Mouse (Mus musculus): Measurements from ENCODE around the gene Dhrs1. TPM values are rescaled to one million over a fixed set of nuclear protein-coding genes. Genes with fewer than 3 reads are reported as not detected.

Dhrs1 gene
- polyA plus RNA-seq, 1 experiment from 2014 or later: 90.3 TPM

DNA sequence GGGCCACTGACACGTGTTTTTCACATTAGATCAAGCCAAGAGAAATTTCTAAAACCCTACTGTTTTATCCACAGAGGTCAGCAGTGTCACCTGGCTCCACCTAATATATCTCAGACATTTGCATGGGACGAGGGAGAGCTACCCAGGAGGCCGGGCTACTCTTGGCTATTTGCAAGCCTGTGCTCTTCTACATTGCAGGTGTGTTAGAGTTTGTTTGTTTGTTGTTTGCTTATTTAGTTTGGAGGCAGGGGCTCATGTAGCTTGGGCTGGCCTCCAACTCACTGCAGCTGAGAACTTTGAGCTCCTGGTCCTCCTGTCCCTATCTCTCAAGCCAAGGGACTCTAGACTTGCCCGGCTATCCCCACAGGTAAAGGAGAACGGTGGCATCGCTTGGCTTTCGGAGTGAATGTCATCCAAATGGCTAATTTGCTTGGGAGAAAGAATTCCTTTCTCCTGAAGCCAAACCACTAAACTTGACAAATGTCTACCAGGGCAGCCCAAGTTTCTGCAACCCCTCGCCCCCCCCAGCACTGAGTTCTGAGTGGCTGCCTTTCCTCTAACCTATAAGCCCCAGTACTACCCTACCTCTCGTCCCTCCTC is 37.0 kb upstream of the Dhrs1 start:
- 56% methylated on average over 9 of the region's 9 CpGs for WGBS
- Histone ChIP-seq H3K27me3 (replicated peaks; ENCODE audit: control insufficient read depth, insufficient read depth, low read length) (peaks cover 47% of the 10 kb centered on the region), H3K9ac (ENCODE audit: low read depth, low read length) (no peak overlapping the region), H3K4me2 (ENCODE audit: low read length) (peak overlapping the region; percentile 52), H3K4me3 (ENCODE audit: low read length) (no peak overlapping the region), H3K27ac (ENCODE audit: low read depth, low read length) (no peak overlapping the region), H3K9me3 (ENCODE audit: control insufficient read depth, low read length) (no peaks in the 10 kb centered on the region), H3K4me1 (ENCODE audit: control insufficient read depth, insufficient read depth, low read depth, low read length) (peaks cover 13% of the 10 kb centered on the region), H3K36me3 (ENCODE audit: control insufficient read depth, insufficient read depth, low read length) (no peaks in the 10 kb centered on the region)
- no peak for ATAC-seq

DNA sequence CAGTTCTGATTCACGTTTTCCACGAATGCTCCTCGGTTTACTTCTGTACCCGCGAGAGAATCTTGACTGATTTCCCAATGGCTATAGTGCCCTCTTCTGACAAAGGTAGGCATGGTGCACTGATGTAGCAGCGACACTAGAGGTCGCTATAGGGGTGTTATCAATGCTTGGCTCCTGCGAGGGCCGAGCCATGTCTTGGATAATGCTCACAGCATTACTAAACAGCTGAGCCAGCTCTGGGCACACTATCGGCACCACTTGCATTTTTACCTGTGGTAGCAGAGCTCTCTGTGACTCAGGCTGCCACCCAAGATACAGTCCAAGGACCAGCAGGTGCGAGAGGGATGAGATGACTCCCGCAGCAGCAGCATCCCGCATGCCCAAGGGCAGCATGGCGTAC is 35.8 kb upstream of the Dhrs1 start:
- H3K4me2 ChIP-seq (ENCODE audit: low read length): peak overlapping the region; percentile 50
- H3K4me3 ChIP-seq (ENCODE audit: low read length): peak overlapping the region; percentile 27
- H3K36me3 ChIP-seq (ENCODE audit: control insufficient read depth, insufficient read depth, low read length): no peaks in the 10 kb centered on the region
- H3K4me1 ChIP-seq (ENCODE audit: control insufficient read depth, insufficient read depth, low read depth, low read length): peaks cover 13% of the 10 kb centered on the region
- peak; percentile 90 for ATAC-seq
- peaks cover 36% of the 10 kb centered on the region for H3K27me3 ChIP-seq (replicated peaks; ENCODE audit: control insufficient read depth, insufficient read depth, low read length)
- H3K27ac ChIP-seq (ENCODE audit: low read depth, low read length): no peak overlapping the region
- H3K9ac ChIP-seq (ENCODE audit: low read depth, low read length): peak overlapping the region; percentile 25; the same call in 1 of the 2 replicates
- 10% methylated on average over 14 of the region's 14 CpGs for WGBS
- H3K9me3 ChIP-seq (ENCODE audit: control insufficient read depth, low read length): no peaks in the 10 kb centered on the region

DNA sequence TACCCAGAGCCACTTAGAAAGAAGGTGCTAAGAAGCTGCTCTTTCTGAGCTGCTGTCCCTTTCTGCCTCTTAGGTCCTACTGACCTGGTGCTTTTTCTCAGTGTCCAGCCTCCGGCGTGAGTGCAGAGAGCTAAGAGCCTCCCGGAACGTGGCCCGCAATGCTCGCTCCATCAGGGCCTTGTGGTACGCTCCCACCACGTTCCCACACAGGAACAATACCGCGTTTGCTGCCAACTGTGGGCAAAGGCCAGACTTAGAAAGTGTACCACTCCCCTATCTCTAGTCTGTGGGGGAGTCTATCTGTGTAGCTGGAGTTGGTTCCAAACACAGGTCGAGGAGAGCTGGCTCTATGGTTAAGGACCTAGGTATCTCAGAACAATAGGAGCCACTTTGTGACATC is 35.2 kb upstream of the Dhrs1 start:
- Histone ChIP-seq H3K27ac (ENCODE audit: low read depth, low read length) (no peak overlapping the region), H3K36me3 (ENCODE audit: control insufficient read depth, insufficient read depth, low read length) (no peaks in the 10 kb centered on the region), H3K4me2 (ENCODE audit: low read length) (no peak overlapping the region), H3K27me3 (replicated peaks; ENCODE audit: control insufficient read depth, insufficient read depth, low read length) (peaks cover 31% of the 10 kb centered on the region), H3K4me3 (ENCODE audit: low read length) (no peak overlapping the region), H3K4me1 (ENCODE audit: control insufficient read depth, insufficient read depth, low read depth, low read length) (peaks cover 13% of the 10 kb centered on the region), H3K9ac (ENCODE audit: low read depth, low read length) (no peak overlapping the region), H3K9me3 (ENCODE audit: control insufficient read depth, low read length) (no peaks in the 10 kb centered on the region)
- no peak for ATAC-seq
- WGBS: 80% methylated on average over 11 of the region's 11 CpGs

DNA sequence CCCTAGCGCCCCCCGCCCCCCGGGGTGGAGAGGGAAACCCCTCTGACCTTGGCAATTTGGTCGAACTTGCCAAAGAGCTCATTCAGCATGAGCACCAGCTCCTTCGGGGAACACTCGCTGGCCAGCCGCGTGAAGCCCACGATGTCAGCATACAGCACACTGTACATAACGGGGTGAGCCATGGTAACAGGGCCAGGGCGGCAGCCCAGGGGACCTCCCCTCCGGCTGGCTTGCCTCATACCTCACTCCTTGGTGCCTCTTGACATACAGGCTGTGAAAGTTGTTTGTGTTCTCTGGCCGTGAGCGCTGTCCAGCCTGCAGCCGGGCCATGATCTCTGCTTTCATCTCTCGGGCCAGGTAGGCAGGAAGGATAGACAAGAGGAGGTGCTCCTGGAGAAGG is 34.2 kb upstream of the Dhrs1 start:
- Histone ChIP-seq H3K9ac (ENCODE audit: low read depth, low read length) (no peak overlapping the region), H3K9me3 (ENCODE audit: control insufficient read depth, low read length) (no peaks in the 10 kb centered on the region), H3K27me3 (replicated peaks; ENCODE audit: control insufficient read depth, insufficient read depth, low read length) (peaks cover 26% of the 10 kb centered on the region), H3K4me3 (ENCODE audit: low read length) (no peak overlapping the region), H3K4me2 (ENCODE audit: low read length) (no peak overlapping the region), H3K27ac (ENCODE audit: low read depth, low read length) (no peak overlapping the region), H3K36me3 (ENCODE audit: control insufficient read depth, insufficient read depth, low read length) (no peaks in the 10 kb centered on the region), H3K4me1 (ENCODE audit: control insufficient read depth, insufficient read depth, low read depth, low read length) (peaks cover 13% of the 10 kb centered on the region)
- no peak for ATAC-seq
- 66% methylated on average over 16 of the region's 16 CpGs for WGBS

DNA sequence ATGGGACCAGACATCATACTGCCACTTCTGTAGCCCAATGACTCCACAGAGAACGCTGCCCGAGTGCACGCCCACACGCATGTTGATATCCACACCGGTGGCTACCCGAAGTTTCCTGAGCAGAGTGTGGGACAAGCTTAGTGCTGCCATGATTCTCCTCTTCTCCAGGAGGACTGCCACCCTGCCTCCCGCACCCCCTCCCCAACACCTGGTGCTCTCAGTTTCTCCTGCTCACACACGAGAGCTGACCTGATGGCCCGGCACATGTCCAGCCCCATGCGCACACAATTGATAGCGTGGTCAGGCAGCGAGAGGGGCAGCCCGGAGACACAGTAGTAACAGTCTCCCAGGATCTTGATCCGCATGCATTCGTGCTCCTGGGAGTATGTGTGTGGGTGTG is 33.2 kb upstream of the Dhrs1 start:
- Histone ChIP-seq H3K36me3 (ENCODE audit: control insufficient read depth, insufficient read depth, low read length) (no peaks in the 10 kb centered on the region), H3K4me2 (ENCODE audit: low read length) (no peak overlapping the region), H3K9me3 (ENCODE audit: control insufficient read depth, low read length) (no peaks in the 10 kb centered on the region), H3K27me3 (replicated peaks; ENCODE audit: control insufficient read depth, insufficient read depth, low read length) (peaks cover 18% of the 10 kb centered on the region), H3K4me1 (ENCODE audit: control insufficient read depth, insufficient read depth, low read depth, low read length) (peaks cover 10% of the 10 kb centered on the region), H3K4me3 (ENCODE audit: low read length) (no peak overlapping the region), H3K27ac (ENCODE audit: low read depth, low read length) (no peak overlapping the region), H3K9ac (ENCODE audit: low read depth, low read length) (no peak overlapping the region)
- no peak for ATAC-seq
- WGBS: 92% methylated on average over 15 of the region's 15 CpGs

DNA sequence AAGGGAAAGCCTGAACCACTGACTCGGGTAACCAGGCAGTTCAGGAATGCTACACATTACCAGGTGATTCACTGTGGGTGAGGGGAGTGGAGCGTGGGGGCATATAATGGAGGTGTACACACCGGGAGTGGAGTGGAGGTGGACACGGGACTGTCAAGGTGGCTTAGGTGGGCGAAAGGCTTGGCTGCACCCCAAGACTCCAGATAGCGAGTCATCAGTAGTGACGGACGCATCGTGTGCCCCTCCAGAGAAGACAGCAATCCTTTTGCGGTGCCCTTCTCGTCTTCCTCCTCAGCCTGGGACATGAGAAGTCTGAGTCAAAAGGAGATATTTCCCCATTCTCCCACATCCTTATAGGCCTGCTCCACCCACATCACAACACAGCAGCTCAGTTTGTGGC is 32.3 kb upstream of the Dhrs1 start:
- no peaks in the 10 kb centered on the region for H3K9me3 ChIP-seq (ENCODE audit: control insufficient read depth, low read length)
- no peak for ATAC-seq
- H3K27ac ChIP-seq (ENCODE audit: low read depth, low read length): no peak overlapping the region
- H3K4me1 ChIP-seq (ENCODE audit: control insufficient read depth, insufficient read depth, low read depth, low read length): peaks cover 6% of the 10 kb centered on the region
- peaks cover 14% of the 10 kb centered on the region for H3K27me3 ChIP-seq (replicated peaks; ENCODE audit: control insufficient read depth, insufficient read depth, low read length)
- H3K4me2 ChIP-seq (ENCODE audit: low read length): no peak overlapping the region
- no peaks in the 10 kb centered on the region for H3K36me3 ChIP-seq (ENCODE audit: control insufficient read depth, insufficient read depth, low read length)
- no peak overlapping the region for H3K4me3 ChIP-seq (ENCODE audit: low read length)
- WGBS: 89% methylated on average over 11 of the region's 11 CpGs
- H3K9ac ChIP-seq (ENCODE audit: low read depth, low read length): no peak overlapping the region

DNA sequence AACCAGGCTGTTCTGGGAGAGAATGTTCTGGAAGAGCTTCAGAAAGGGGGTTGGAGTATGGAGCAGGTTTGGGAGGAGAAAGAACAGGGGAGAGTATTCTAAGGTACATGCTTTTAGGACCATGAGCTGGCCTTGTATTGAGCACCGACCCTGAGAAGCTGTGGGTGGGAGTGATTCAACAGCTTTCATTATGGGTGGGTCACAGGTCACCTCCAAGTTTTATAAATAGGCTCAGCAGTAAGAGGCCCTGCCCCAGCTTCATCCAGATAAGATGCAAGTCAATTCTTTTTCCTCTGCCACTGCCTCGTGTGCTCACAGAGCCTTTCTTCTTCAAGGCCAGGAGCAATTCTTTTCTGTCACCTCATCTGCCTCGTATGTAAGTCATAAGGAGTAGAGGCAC is 31.7 kb upstream of the Dhrs1 start:
- H3K4me3 ChIP-seq (ENCODE audit: low read length): no peak overlapping the region
- H3K4me2 ChIP-seq (ENCODE audit: low read length): no peak overlapping the region
- H3K27me3 ChIP-seq (replicated peaks; ENCODE audit: control insufficient read depth, insufficient read depth, low read length): peaks cover 8% of the 10 kb centered on the region
- no peak for ATAC-seq
- peaks cover 6% of the 10 kb centered on the region for H3K4me1 ChIP-seq (ENCODE audit: control insufficient read depth, insufficient read depth, low read depth, low read length)
- H3K9me3 ChIP-seq (ENCODE audit: control insufficient read depth, low read length): no peaks in the 10 kb centered on the region
- no peak overlapping the region for H3K9ac ChIP-seq (ENCODE audit: low read depth, low read length)
- H3K36me3 ChIP-seq (ENCODE audit: control insufficient read depth, insufficient read depth, low read length): no peaks in the 10 kb centered on the region
- no peak overlapping the region for H3K27ac ChIP-seq (ENCODE audit: low read depth, low read length)
- 45% methylated on average over 3 of the region's 3 CpGs for WGBS

DNA sequence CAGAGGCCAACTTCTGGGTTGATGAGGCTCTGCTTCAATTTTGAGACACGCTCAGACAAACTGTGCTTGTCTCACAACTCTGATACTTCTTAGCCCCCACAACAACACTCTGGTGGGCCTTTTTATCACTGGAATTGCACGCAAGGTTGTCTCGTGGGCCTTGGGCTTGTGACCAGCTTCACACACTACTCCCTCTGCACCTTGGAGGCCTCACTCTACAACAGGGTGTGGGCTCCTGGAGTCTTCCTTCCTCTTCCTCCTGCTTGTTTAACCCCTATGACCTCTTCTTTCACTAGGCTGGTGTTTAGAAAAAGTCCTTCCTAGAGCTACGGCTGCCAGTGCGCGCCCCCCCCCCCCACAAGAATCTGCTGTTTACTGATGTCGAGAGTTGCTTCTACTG is 31.2 kb upstream of the Dhrs1 start:
- H3K27me3 ChIP-seq (replicated peaks; ENCODE audit: control insufficient read depth, insufficient read depth, low read length): peaks cover 5% of the 10 kb centered on the region
- no peaks in the 10 kb centered on the region for H3K36me3 ChIP-seq (ENCODE audit: control insufficient read depth, insufficient read depth, low read length)
- no peak overlapping the region for H3K4me3 ChIP-seq (ENCODE audit: low read length)
- peaks cover 6% of the 10 kb centered on the region for H3K4me1 ChIP-seq (ENCODE audit: control insufficient read depth, insufficient read depth, low read depth, low read length)
- no peaks in the 10 kb centered on the region for H3K9me3 ChIP-seq (ENCODE audit: control insufficient read depth, low read length)
- no peak overlapping the region for H3K4me2 ChIP-seq (ENCODE audit: low read length)
- ATAC-seq: no peak
- H3K9ac ChIP-seq (ENCODE audit: low read depth, low read length): no peak overlapping the region
- 74% methylated on average over 7 of the region's 7 CpGs for WGBS
- no peak overlapping the region for H3K27ac ChIP-seq (ENCODE audit: low read depth, low read length)

DNA sequence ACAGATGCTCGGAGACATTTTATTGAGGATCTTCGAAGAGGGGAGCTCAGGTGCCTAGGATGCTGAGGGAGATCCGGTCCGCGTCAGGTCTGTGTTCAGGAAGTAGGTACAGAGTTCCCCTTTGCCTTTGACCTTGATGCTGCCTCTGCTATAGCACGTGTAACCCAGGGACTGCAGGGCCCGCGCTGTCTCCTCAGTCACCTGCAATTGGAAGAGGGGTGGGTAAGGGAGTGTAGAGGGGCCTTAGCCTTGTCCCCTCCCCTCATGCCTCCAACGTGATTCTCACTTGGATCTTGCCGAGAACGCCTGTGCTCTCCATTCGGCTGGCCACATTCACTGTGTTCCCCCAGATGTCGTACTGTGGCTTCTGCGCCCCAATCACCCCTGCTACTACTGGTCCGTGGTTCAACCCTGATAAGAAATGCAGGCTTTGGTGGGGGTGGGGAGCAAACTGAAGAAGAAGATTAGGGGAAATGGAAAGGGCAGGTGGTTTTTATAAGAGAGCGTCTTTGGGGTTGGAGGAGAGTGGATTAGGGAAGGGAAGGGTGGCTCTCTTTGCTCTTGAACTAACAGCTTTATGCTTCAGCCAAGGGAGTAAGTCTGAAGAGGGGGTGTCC is 23.7 kb upstream of the Dhrs1 start:
- H3K9ac ChIP-seq (ENCODE audit: low read depth, low read length): no peak overlapping the region
- ATAC-seq: no peak
- H3K4me2 ChIP-seq (ENCODE audit: low read length): no peak overlapping the region
- H3K9me3 ChIP-seq (ENCODE audit: control insufficient read depth, low read length): no peaks in the 10 kb centered on the region
- H3K36me3 ChIP-seq (ENCODE audit: control insufficient read depth, insufficient read depth, low read length): no peaks in the 10 kb centered on the region
- peaks cover 21% of the 10 kb centered on the region for H3K27me3 ChIP-seq (replicated peaks; ENCODE audit: control insufficient read depth, insufficient read depth, low read length)
- 85% methylated on average over 16 of the region's 16 CpGs for WGBS
- no peak overlapping the region for H3K27ac ChIP-seq (ENCODE audit: low read depth, low read length)
- H3K4me1 ChIP-seq (ENCODE audit: control insufficient read depth, insufficient read depth, low read depth, low read length): peaks cover 8% of the 10 kb centered on the region
- no peak overlapping the region for H3K4me3 ChIP-seq (ENCODE audit: low read length)
